Mouse (Mus musculus): ENCODE data around the gene Bicdl1.

Gene Bicdl1

DNA sequence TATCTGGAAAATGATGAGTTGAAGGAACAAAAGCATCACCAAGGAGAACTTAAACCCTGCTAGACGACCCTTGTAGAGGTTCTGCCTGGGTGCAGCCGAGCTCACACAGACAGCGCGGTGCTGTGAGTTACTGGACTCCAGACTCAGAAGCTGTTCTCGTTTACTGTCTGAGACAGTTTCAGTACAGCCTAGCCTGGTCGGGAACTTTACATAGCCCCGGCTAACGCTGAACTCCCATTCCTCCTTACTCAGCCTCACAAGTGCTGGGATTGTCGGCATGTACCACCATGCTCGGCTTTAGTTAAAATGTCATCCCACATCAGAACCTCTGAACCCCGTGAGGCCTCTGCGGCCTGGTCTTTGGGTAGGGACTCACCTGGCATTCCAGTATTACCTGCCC is 62.4 kb downstream of the Bicdl1 start:
- DNase-seq (ENCODE audit: low spot score in 2 of 2): no peak

DNA sequence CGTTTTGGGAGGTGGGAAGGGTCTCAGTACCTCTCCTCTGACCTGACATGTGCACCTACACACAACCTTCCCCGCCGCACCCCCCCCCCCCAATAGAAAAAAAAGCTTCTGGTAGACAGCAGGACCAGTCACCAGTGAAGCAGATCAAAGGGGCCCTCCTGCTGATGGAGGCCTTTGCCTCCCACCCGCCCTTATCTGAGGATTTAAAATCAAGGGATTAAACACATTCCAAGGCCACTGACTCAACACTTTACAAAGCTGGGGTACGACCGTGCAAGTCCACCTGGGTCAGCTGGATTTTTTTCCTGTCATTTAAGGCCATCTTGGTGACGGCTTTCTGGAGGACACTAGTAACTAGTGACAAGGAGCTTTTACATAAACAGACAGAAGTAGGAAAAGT is 63.5 kb downstream of the Bicdl1 start:
- no peak for DNase-seq (ENCODE audit: low spot score in 2 of 2)

DNA sequence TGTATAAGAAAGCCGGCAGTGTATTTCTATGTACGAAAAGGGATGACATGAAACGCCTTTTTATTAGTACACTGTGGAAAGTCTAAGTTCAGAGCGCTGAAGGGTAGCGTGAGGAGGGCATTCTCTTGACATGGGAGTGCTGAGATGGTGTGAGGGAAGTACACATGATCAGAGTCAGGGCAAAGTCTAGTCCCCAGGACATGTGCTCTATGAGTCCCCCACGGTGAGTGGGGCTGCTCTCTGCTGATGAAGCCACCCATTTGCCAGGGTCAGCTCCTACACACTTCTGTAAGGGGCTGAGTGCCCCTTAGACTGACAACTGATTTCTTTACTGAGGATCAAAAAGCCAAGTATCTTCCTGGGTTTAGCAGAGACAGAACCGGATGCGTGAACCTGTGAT is 64.2 kb downstream of the Bicdl1 start:
- no peak for DNase-seq (ENCODE audit: low spot score in 2 of 2)

DNA sequence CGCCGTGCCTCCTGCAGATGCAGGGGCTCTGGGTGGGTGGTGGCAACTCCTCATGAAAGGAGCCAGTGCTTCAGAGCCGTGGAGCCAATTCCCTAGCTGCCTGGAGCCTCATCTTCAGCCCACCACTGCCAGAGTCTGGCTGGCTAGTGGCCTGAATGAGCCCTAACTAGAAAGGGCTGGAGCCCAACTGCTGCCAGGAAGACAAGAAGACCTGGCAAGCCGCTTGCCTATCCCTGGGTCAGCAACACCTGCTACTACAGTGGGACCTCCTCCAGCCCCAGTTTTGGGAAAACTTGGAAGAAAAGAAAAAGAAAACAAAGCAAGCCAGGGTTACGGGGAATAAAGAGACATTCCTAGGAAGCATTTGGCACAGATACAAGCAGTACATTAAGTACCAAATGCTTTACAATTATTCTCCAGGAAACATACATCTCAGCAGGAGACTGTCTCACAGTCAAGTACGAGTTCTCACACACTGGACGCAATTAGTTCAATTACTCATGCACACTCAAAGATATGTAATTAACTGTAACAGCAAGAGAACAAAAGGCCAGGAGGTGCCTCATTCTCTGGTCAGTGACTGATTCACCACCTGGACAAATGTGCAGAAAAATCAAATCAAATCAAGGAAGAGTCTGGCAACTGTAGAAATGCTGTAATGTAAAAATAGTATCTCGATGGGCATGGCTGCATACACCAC is 64.9 kb downstream of the Bicdl1 start:
- no peak for DNase-seq (ENCODE audit: low spot score in 2 of 2)

DNA sequence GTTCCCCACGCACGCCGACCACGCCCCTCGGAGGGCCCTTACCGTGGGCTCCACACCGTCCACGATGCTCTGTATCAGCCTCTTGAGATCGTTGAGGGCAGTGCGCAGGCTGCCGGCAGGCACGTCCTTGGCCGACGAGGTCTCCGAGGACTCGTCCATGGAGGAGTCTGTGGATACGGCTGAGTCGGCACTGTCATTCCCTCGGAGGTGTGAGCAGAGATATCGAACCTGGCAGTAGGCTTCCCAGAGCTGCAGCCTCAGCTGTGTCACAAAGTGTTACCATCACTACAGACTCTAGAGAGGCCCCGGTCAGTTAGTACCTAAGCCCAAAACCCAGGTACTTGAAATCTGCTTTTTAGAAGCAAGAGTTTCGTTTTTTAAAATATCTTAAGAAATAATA is 68.8 kb downstream of the Bicdl1 start:
- no peak for DNase-seq (ENCODE audit: low spot score in 2 of 2)

DNA sequence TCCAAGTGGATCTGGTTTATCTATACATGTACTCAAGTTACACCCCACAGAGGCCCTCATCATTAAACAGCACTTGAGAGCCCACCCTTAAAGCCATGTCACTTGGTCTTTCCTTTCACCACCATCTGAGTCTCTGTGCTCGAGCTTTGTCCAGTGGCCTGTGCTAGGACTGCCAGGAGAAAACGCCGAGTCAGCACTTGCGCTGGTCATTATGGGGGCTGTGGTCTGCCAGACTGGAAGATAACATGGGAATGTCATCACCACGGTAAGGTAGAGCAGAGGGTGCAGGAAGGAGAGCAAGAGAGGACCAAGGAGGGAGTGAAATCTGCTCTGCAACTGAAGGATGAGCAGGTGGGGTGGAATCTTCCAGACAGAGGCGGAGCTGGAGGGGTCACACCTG is 73.1 kb downstream of the Bicdl1 start:
- DNase-seq (ENCODE audit: low spot score in 2 of 2): no peak

DNA sequence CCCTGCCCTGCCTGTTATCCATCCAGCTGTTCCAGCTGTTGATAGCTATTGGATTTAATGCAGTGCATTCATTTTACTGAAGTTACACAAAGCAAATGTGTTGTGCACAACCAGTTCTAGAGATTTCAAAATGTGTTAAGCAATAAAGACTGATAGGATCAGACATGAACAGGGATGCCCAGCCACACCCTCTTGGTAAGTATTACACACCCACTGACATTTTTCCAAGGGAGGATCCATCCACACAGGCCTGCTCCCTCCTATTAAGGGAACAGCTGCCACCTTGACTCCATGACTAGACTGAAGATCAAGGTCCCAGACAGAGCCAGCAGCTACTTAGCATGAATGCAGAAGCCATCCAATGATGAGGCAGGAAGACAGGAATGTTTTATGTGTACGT is 74.2 kb downstream of the Bicdl1 start:
- no peak for DNase-seq (ENCODE audit: low spot score in 2 of 2)

DNA sequence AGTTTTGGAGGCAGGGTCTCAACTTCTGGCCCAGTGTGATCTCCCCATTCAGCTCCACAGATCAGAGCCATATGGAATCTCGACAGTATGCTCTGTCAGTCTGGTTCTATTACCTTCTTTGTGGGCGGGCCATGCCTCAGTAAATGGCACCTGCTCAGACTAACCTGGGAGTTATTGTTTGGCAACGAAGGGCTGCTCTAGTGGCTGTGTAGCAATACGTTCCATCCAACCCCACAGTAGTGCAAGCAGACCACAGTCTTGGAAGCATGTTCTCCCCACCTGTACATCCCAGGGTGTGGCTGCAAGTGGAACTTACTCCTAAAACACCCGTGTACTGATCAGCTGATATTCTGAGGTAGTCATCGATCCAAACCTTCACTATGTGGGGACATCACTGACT is 74.7 kb downstream of the Bicdl1 start:
- DNase-seq (ENCODE audit: low spot score in 2 of 2): no peak

DNA sequence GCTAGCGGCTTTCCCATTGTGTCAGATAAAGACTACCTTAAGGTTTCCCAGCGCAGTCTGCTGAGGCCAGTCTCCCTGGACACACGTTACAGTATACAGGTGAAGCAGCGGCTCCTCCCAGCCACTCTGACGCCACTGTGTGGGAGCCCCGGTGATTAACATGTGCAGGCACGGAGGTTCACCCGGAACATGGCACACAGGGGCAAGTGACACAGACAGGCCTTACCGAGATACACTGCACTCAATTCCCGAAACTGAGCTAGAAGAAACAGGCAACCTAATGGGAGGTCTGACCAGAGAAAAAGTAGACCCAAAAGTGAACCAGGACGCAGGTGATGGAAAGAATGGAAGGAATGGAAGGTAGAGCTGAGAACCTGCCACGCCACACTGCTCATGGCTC is 77.6 kb downstream of the Bicdl1 start:
- no peak for DNase-seq (ENCODE audit: low spot score in 2 of 2)

DNA sequence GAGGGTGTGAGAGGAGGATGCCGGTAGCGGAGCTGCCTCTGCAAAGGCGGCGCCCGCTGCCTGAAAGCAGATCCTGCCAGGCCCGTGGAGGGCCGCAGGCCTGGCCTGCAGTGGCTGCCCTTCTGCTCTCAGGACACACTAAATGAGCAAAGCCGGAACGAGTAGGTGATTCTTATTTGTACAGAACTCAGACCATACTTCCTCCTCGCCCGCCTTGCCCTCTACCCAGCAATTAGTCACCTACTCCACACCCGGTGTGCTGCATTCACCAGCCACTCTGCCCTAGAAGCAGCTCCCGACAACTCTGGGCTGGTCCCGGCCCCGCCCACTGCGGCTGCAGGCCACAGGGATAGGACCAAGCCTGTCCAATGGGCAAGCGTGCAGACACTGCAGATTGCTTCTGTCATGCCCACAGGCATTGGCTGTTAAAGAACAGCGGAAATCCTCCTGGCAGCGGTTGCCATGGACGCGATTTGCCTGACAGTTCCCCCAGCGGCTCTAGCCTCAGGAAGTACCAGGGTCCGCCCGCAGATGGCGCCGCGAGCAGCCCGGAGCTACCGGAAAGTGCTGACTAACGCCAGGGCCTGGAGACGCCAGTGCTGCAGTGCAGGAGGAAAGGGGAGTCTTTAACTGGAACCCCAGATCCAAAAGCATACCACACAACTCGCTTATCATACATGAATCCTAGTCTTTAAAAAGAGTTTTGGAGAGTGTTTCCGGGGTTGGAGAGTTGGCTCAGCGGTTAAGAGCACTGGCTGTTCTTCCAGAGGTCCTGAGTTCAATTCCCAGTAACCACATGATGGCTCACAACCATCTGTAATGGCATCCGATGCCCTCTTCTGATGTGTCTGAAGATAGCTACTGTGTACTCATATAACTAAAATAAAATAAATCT is 78.5 kb downstream of the Bicdl1 start:
- DNase-seq (ENCODE audit: low spot score in 2 of 2): peak; percentile 100

DNA sequence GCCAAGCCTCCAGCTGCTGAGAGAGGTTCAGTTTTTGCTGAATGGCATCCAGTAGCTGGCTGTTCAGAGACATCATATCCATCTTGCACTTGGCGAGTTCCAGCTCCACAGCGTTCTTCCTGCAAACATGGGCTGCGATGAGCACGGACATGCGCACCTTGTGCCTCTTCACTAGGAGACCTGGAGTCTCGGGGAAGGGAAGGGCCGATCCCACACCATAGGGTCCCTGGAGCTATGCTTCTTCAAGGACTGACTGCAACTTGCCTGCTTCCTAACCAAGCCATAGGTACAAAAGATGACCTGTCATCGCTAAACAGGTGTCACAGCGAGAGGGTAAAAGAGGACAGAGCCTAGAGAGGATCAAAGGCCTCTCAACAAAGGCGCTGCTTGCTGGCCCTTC is 79.6 kb downstream of the Bicdl1 start:
- no peak for DNase-seq (ENCODE audit: low spot score in 2 of 2)

DNA sequence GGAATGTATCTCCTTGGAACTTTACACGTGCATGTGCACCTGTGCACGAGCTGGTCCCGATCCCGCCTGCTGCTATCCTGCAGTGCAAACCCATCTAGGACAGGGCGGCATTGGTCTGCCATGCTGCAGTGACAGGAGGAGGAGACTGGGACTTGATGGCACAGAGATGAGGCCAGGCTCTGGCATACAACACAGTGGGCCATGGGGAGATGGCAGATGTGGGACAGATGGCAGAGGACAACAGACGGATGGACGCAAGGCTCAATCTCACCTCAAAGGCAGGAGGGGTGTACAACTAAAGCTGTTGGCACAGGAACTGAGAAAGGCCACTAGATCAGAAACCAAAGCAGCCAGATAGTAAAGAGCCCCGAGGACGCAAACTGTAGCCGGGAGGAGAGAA is 80.5 kb downstream of the Bicdl1 start:
- no peak for DNase-seq (ENCODE audit: low spot score in 2 of 2)

DNA sequence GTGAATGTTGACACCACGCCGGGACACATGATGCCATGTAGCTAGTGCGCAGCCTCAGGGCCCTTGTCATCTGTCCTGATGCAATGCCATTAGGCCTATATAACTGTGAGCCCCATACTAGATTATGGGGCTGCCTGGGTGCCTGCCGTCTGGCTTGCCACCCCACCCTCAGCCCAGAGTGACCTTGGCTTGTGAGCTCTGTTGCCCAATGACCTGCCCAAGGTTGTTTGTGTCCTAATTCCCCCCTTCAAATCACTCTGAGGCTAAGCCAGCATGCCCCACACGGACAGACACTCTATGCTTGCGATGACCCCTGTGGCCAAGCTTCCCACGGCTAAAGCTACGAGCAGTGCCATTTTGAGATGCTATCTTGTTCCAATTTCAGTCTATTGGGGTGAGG is 81.7 kb downstream of the Bicdl1 start:
- no peak for DNase-seq (ENCODE audit: low spot score in 2 of 2)

DNA sequence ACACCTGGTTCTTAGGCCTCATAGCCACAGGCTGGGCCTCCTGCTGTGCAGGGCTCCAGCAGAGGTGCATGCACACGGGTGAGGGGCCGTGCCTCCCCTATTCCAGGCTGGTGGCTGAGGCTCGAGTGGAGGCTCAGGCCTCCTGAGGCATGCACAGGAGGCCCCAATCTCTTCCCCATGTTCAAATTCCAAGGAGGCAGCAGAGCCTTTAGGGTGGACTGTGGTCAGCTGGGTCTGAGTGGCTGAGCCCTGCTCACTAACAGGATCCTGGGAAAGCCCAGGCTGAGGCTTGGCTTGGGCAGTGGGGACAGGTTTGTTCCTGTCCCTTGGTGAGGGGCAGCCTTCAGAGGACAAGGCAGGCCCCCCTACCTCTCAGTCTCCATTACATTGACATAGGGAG is 82.5 kb downstream of the Bicdl1 start:
- no peak for DNase-seq (ENCODE audit: low spot score in 2 of 2)

DNA sequence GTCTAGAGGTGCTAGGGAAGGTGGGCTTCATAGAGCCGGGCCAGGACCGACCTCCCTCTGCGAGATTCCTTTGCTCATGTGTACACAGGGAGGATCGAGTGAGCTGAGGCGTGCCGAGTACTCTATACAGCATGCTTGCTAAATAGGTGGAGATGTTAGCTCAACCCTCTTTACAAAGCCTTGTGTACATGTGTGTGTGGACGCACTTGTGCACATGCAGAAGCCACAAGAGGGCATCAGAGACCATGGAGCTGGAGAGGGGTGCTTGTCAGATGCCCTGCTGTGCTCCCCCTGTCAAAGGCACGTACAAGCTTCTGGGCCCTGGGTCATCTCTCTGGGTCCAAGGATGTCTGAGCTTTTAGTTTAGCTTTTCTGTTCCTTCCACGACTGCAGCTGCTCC is 87.2 kb downstream of the Bicdl1 start:
- no peak for DNase-seq (ENCODE audit: low spot score in 2 of 2)

DNA sequence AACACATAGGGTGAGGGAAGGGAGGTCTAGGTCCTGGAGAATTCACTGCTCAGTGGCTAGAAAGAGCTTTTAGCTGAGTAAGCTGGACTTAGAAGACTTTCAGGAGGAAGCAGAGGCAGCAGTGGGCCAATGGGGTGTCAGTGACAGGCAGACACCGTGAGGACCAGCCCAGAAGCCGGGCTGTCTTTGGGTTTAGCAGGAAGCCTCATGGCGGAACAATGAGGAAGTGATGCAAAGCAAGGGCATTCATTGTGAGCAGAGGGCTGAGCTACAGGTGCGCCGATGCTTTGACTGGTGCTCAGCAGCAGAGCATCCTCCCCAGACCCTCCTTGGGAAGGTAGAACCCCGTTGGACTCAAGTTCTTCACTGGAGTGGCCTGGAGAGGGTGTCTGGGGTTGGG is 95.9 kb downstream of the Bicdl1 start:
- DNase-seq (ENCODE audit: low spot score in 2 of 2): peak in 1 of 2 experiments; percentile 29

DNA sequence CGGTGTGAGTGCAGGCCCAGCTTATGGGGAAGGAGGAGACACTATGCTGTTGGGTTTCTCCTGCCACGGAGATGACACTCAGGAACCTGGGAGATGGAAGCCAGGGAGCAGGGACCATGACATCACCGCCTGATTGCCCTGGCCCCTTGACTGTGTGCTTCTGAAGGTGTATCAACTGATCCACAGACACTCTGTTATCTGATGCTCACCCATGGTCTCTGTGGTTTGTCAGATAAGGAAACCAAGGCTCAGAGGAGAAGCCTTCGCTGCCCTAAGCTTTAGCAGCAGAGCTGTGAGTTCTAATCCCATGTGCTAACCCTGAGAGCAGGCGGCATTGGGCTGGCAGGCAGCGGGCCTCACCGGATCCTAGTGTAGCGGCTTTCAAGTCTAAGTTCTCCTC is 97.4 kb downstream of the Bicdl1 start:
- DNase-seq (ENCODE audit: low spot score in 2 of 2): no peak

DNA sequence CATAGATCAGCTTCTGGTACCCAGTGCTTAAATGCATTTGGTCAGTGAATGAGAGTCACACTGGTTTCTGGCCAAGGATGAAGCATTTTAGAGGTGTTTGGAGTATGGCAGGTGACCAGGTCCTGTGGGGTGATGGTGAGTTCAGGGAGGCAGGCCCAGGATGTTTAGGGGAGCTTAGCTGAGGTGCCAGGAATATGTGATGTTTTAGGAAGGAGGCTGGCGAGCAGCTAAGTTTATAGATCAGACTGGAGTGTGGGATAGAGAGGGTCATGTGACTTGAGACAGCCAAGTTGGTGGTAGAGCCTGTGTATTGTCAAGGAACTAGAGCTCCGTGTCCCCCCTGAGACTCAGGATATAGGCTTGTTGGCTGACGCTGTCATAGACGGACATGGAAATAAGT is 98.4 kb downstream of the Bicdl1 start:
- no peak for DNase-seq (ENCODE audit: low spot score in 2 of 2)

DNA sequence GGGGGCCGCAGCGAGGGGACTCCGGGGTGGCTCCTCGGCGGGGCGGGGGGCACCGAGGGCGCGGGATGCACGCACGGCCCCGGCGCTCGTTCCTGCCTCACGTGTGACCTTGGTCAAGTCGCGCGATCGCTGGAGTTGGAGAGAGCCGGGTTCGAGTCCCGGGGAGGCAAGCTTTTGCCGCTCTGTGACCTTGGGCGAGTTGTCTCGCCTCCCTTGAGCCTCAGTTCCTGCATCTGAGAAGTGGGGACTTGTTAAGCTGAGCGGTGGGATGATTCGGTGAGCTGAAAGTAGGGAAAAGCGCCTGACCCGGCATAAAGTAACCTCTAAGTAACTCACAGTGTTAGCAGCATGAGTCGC is 99.1 kb downstream of the Bicdl1 start:
- DNase-seq (ENCODE audit: low spot score in 2 of 2): peak; percentile 18 to 27

DNA sequence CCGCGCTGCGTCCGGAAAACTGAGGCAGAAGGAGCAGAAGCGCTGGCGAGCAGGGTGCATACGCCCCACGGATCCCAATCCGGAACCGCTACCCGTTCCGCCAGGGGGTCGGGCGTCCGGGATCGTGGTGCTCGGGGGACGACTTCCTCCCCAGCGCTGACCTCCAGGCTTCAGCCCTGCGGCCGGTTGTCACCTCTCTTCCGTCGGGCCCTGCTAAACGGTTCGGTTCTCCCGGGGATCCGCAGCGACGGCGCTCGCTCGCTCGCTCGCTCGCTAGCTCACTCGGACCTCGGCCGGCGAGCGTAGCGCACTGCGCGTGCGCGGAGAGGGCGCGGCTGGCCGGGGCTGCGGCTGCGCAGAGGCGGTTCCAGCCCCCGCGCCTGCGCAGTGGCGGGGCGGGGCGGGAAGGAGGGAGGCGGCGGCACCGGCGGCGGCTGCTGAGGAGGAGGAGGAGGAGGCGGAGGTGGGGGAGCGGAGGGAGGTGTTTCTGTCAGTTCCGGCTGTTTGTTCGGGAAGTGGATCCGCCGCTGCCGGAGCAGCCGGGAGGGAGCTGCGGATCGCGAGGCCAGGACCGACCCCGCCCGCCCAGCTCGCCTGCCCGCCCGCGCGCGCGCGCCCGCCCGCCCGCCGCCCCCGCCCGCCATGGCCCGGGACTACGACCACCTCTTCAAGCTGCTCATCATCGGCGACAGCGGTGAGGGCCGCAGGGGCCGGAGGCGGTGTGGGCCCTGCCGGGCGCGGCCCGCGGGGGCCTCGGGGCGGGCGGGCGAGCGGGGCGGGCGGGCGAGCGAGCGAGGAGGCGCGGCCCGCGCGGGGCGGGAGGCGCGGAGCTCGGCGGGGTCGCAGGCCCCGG is 99.7 kb downstream of the Bicdl1 start, which contains the start of gene Rab35:
Rab35 (plus strand) TSS at position 404 of the 853 bp plus-strand sequence.
- peak; percentile 91 to 95 for DNase-seq (ENCODE audit: low spot score in 2 of 2)

DNA sequence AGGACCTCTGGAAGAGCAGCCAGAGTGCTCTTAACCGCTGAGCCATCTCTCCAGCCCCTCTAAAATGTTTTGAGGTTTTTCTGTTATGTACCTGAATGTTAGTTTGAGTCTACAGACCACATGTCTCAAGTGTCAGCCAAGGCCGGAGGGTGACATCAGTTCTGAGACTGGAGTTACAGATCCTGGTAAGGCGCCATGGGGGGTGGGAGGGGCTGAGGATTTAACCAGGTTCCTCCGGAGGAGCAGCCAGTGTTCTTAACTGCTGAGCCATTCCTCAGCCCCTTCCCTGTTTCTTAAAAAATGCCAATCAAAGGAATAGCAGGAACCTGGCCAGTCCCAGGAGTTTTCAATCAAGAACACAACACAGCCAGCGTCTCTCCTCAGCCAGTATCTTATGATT is 101.1 kb downstream of the Bicdl1 start:
- DNase-seq (ENCODE audit: low spot score in 2 of 2): no peak

DNA sequence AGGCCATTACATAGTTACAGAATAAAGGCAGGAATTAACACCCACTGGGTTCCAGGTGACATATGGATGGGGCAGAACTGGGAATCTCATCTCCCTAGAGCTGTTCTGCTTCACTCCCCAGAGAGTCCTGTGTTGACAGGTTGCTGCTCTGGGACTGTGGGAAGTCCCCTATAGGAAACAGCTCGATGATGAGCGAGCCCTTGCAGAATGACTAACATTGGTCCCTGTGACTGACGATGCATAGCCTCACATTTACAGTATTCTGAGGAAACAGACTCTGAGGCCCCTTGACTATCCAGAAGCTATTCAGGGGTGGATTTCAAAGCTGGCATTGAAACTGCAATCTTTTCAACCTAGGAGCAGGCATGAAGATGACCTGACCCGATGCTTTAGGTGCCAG is 101.7 kb downstream of the Bicdl1 start:
- no peak for DNase-seq (ENCODE audit: low spot score in 2 of 2)
